Mouse (Mus musculus) erythroid progenitor cell, adult 5-6 weeks (primary cell): ENCODE measurements around the gene Cwc22. TPM values are rescaled to one million over a fixed set of nuclear protein-coding genes. Genes with fewer than 3 reads are reported as not detected.
"Not testable (repeated sequence)": the region's sequence is repeated elsewhere in the genome, so short reads cannot be mapped to it uniquely, and the experiment has no call there.

Experiments
- ATAC-seq: replicated peaks from 2 replicates; pipeline ENCODE4 v1.8.0; 2016; ENCODE audit warnings: moderate number of reproducible peaks, mild to moderate bottlenecking, moderate TSS enrichment, inconsistent platforms; ENCODE audit not compliant: poor library complexity, low FRiP score, severe bottlenecking
- total RNA-seq, 2 experiments: library from RNA; stranded (forward) in 1 of 2; stranded (reverse) in 1 of 2; fragments of 150-400 nt in 1 of 2; fragments of 186-747, 209-891 nt in 1 of 2; gene quantifications; 2 replicates each; pipeline versions ENCODE4 v1.2.3 to v1.2.4; 2015 to 2017; ENCODE audit warnings: low replicate concordance in 2 of 2

The Cwc22 gene
- total RNA-seq, 2 experiments from 2014 or later, result 19.7 to 40.2 TPM

GRCm38 (mm10) chr2:77903098-77903497 lies 43.1 kb downstream of the Cwc22 start:
- ATAC-seq, result no peak

DNA sequence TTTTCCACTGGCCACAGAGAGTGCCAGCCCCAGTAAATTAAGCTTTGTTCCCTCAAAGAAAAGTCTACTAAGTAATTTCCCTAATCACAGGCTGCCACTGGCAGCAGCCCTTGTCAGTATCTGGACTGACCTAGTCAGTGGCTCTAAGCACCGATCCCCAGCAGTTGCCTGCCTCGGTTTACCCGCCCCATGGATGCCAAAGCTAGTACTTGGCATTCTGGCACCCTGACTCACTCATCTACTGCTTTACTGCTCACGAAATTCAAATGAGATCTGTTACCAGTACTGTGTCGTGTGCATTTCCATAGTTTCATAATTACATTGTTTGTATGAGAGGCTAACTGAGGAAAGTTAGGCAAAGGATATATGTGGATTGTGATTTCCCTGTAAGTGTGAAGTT lies 44.9 kb downstream of the Cwc22 start:
- no peak for ATAC-seq

DNA sequence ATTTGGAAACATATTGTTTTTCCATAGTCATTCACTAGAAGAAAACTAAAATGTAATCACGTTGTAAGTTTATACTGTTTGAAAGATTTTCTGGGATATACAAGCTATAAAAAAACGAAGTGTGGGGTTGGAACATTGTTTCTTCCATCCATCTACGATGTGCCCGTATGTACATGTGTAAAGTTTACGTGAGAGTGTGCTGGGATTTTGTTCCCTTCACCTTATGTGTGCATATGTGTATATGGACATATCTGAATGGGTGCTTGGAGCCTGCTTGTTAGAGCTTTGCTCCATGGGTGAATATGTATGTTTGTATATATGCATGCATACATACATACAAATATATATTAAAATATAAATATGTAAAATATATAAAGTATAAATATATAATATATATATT lies 45.4 kb downstream of the Cwc22 start:
- no peak for ATAC-seq

DNA sequence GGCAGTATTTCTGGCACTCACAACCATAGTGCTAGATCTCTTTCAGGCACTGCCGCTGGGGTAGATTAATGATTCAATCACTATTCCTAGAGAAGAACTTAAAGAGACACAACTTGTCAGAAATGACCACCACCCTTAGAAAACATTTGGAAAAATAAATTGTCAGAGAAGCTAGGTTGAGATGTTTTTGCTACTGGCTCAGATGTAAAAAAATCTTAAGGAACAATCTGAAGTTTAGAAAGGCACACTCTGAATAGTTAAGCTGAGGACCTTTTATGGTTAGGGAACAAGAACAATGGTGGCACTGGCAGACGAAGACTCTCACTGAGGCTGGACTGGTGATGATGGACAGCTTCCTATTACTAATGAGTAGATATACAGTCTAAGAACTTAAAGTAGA lies 46.1 kb downstream of the Cwc22 start:
- ATAC-seq, result no peak

GRCm38 (mm10) chr2:77898436-77898835 lies 47.7 kb downstream of the Cwc22 start:
- ATAC-seq, result no peak

DNA sequence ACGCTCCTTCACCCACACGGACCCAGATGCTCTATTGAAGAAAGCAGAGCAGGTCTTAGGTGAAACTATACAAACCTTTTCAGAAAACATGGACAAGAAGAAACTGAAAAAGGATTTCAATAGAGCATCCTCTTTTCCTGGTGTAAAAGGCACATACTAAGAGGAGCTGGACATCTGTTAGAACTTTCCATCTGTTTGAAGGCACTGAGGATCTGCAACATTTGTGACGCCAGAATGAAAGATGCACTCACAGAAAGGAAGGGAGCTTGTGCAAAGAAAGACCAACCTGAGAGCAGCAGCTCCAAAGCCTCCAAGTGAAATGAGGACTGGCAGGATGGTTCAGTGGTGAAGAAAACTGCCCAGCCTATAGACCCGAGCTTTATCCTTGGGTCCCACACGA lies 48.2 kb downstream of the Cwc22 start:
- no peak for ATAC-seq

DNA sequence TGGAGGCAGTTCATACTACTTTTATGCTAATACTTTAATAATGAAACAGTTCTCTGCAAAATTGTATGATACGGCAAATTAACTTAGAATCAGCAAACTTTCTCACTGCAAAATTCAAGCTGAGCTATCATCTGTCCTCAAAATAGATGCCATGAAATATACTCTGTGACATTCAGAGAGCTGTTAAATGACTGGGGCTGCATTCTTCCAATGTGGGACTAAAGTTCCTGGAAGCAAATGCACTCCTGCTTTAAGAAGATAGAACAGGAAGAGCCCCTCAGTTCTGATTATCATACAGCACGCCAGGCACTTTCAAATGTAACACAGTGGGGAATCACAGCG lies 48.6 kb downstream of the Cwc22 start:
- no peak for ATAC-seq

DNA sequence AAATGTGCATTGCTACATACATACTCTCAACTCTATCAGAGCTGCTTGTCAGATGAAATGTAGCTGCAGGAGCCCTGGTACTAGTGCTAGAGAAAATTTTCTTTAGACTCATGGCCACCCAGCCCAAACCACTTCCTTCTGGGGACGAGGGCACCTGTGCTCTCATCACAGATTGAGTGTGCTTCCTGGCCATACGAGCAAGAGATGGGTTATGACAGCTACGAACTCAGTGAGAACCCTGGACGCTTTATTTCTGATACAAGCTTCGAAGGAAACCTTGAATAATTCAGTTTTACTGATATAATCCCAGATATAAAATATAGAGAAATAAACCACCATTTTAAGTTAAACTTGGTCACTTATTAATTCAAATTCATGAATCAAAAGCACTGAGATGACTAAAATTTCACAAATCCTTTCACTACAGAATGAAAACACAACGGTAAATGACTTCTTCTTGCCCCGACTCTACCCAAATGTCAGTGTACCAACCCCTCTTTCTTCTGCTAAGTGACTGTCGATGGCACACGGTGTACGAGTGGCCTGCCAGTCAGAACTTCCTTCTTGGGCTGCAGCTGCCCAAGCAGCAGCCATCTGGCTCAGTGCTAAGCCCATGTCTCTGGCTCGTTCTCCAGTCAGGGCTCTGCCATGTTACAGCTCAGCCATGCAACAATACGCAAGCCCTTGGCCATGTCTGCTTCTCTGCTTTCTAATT lies 49.2 kb downstream of the Cwc22 start:
- ATAC-seq, result no peak

GRCm38 (mm10) chr2:77895906-77896570 lies 50.1 kb downstream of the Cwc22 start:
- ATAC-seq, result not testable (repeated sequence)

GRCm38 (mm10) chr2:77894896-77895295 lies 51.3 kb downstream of the Cwc22 start:
- no peak for ATAC-seq

GRCm38 (mm10) chr2:77893505-77893904 lies 52.7 kb downstream of the Cwc22 start:
- no peak for ATAC-seq

- no peak for ATAC-seq
Observed at GRCm38 (mm10) chr2:77892573-77892972, 53.6 kb downstream of the Cwc22 start.

- no peak for ATAC-seq
Observed at GRCm38 (mm10) chr2:77890836-77891438, 55.2 kb downstream of the Cwc22 start.

- ATAC-seq, result no peak
Observed at GRCm38 (mm10) chr2:77889949-77890348, 56.2 kb downstream of the Cwc22 start.

- no peak for ATAC-seq
Observed at GRCm38 (mm10) chr2:77889401-77889800, 56.8 kb downstream of the Cwc22 start.

DNA sequence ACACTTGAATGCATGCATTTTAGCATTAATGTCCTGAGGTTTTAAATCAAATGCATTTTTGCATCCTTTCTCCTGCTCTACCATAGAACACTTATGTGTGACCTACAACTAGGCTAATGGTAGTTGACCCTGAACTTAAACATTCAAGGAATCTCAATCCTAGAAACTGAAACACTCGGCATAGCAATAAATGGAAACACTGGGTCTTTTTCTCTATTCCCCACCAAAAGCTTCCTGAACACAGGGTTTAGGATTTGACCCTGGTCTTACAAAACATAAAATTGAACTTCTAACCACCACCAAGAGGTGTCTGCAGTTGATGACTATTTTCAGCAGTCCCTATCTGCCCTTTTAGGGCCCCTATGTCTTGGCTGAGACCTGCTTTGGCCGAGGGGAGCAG lies 57.3 kb downstream of the Cwc22 start:
- no peak for ATAC-seq

DNA sequence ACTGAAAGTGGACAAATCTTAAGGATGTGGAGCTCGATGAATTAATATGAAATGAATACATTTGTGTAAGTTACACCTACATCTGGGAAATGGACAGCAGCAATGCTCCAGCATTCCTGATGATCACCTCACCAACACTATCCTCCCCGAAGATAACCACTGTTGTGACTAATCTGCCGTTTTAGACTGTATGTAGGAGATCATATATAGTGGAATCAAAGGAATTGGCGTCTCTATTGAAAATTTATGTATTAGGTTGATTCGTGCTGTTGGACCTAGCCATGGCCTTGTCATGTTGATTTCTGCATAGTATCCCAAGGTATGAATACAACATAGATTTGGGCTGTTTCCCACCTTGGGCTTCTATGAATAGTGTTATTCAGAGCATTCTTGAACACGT lies 58.1 kb downstream of the Cwc22 start:
- no peak for ATAC-seq

GRCm38 (mm10) chr2:77887166-77887565 lies 59.0 kb downstream of the Cwc22 start:
- no peak for ATAC-seq

- ATAC-seq, result no peak
Observed at GRCm38 (mm10) chr2:77885491-77886130, 60.6 kb downstream of the Cwc22 start.

DNA sequence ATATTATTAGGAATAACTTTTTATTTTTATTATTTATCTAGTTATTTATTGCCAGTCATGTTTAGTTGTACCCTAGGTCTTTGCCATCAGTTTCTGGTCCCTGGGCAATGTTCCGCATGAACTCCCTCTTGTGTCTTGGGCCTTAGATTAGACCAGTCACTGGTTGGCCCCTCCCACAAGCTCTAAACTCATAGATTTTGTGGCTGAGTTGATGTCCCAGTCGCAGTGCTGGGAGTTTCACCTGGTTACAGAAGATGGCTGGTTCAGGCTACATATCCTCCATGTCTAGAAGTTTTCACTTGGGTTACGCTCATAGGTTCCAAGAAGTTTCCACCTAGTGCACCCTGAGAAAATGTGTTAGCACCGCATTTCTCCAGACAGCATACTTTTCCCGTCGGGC lies 61.1 kb downstream of the Cwc22 start:
- no peak for ATAC-seq

DNA sequence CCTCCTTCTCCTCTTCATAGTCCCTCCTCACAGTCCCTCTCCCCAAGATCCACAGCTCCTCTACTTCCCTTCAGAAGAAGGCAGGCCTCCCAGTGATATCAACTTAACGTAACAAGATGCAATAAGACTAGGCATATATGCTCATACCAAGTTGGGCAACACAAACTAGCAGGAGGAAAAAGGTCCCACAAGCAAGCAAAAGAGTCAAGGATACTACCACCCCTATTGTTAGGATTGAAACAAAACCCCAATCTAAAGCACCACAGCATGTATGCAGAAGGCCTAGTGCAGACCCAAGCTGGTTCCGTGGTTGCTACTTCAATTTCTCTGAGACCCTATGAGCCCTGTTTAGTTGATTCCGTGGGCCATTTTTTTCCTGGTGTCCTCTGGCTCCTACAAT lies 61.7 kb downstream of the Cwc22 start:
- no peak for ATAC-seq
